In the genomic region with DNA sequence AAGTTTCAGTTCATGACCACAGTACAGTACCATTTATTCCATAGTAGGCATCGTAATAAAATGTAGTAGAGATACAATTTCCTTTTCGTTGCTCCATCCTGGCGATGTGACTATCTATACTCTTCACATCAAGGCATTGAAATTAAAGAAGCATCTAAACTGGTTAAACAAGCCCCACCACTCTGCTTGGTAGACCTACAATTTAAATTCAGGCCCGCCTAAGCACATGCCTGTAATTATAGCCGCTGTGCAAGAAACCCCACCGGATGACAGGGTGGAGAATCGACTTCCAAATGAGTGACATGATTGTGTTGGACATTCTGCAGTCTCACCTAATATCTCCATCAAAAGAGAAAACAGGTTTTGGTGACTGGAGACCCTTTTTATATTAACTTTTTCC, we compare ENCODE assay signal across 26 mouse cellular contexts. TPM values are rescaled to one million over a fixed set of nuclear protein-coding genes. Genes with fewer than 3 reads are reported as not detected.
DNase-seq lines count a peak whose midpoint lies in the region; ATAC-seq and TF ChIP-seq lines count a peak whose summit lies in the region.
"Had no signal": no experiment of that assay in that cellular context is flagged by ENCODE, and none has a peak within 500 bp of the region (broad histone marks: within the 10 kb centered on the region; RNA-seq: fewer than 3 reads in every experiment).

No protein-coding gene starts in this region.

- peak; percentile 36 for DNase-seq in embryonic facial prominence, embryonic 11.5 days (ENCODE audit: low spot score)
- DNase-seq in embryonic facial prominence, embryonic 10.5 days (ENCODE audit: low spot score), result no peak
- no peak for DNase-seq in CH12.LX (ENCODE audit: extremely low read depth)
- no peak for DNase-seq in forebrain, embryonic 11.5 days (ENCODE audit: low spot score)
- DNase-seq: adrenal gland, adult 2 months; adrenal gland, postnatal 10 days; adrenal gland, postnatal 25 days; cerebellum, adult 11 months; cerebellum, adult 18-20 months; cerebellum, adult 8-10 months; cerebellum, adult 9-11 months; cerebellum, postnatal 14 days; cerebellum, postnatal 36 days had no signal

- no peak for TF ChIP-seq RAD21 in CH12.LX (IDR thresholded peaks at IDR 0.05; ENCODE audit: low read depth, low read length)

- H3K79me2 ChIP-seq in CH12.LX (replicated peaks; ENCODE audit: control insufficient read depth, extremely low read depth, insufficient read depth, poor library complexity, severe bottlenecking), result no peaks in the 10 kb centered on the region

- TF ChIP-seq EP300 in CH12.LX (IDR thresholded peaks at IDR 0.05; ENCODE audit: low read length), result no peak

- H3K27me3 ChIP-seq in embryonic facial prominence, embryonic 11.5 days (ENCODE audit: control insufficient read depth, insufficient read depth, low read length), result no peaks in the 10 kb centered on the region
- no peaks in the 10 kb centered on the region for H3K27me3 ChIP-seq in embryonic facial prominence, embryonic 10.5 days (replicated peaks; ENCODE audit: low read depth, poor library complexity, severe bottlenecking)
- H3K27me3 ChIP-seq in CH12.LX (replicated peaks), result no peaks in the 10 kb centered on the region
- H3K27me3 ChIP-seq in embryonic facial prominence, embryonic 13.5 days, result no peaks in the 10 kb centered on the region
- no peaks in the 10 kb centered on the region for H3K27me3 ChIP-seq in embryonic facial prominence, embryonic 15.5 days
- H3K27me3 ChIP-seq in forebrain, embryonic 11.5 days (ENCODE audit: control insufficient read depth, insufficient read depth, low read length), result no peaks in the 10 kb centered on the region
- H3K27me3 ChIP-seq: forebrain, embryonic 12.5 days had no signal

- dilution Hi-C loops in CH12.LX (cut with MboI; ENCODE audit: extremely low pct_ligation_motif_present, extremely low pct_unique_long_range_greater_than_20kb, low sequenced_read_pairs), result no loop called here

- no peak for ATAC-seq in embryonic facial prominence, embryonic 11.5 days (replicated peaks; ENCODE audit: insufficient number of reproducible peaks, low FRiP score, low TSS enrichment, low read depth)
- ATAC-seq in embryonic facial prominence, embryonic 13.5 days (ENCODE audit: insufficient number of reproducible peaks, insufficient read depth, low FRiP score, low TSS enrichment, low read depth), result peak; percentile 69; the same call in 1 of the 2 replicates
- peak; percentile 29; the same call in 1 of the 2 replicates for ATAC-seq in embryonic facial prominence, embryonic 15.5 days (ENCODE audit: insufficient number of reproducible peaks, low FRiP score, low TSS enrichment, low read depth)
- ATAC-seq in activated CD4-positive, CD25-positive, alpha-beta regulatory T cell, adult 4 months, result no peak
- ATAC-seq in forebrain, embryonic 11.5 days (replicated peaks; ENCODE audit: low FRiP score), result no peak
- ATAC-seq: forebrain, embryonic 14.5 days; forebrain, embryonic 16.5 days; Patski had no signal

- H3K27ac ChIP-seq in embryonic facial prominence, embryonic 11.5 days (replicated peaks; ENCODE audit: low read depth, low read length), result no peak overlapping the region
- H3K27ac ChIP-seq in embryonic facial prominence, embryonic 10.5 days (replicated peaks), result no peak overlapping the region
- H3K27ac ChIP-seq in CH12.LX (ENCODE audit: insufficient read depth, low read depth), result no peak overlapping the region
- H3K27ac ChIP-seq in embryonic facial prominence, embryonic 13.5 days, result no peak overlapping the region; the same call in 1 of the 2 replicates
- peak overlapping the region; percentile 66; the same call in 1 of the 2 replicates for H3K27ac ChIP-seq in embryonic facial prominence, embryonic 15.5 days (replicated peaks)
- H3K27ac ChIP-seq in forebrain, embryonic 11.5 days (ENCODE audit: low read depth, low read length), result no peak overlapping the region
- H3K27ac ChIP-seq: forebrain, embryonic 12.5 days had no signal

- no peaks in the 10 kb centered on the region for H3K9me3 ChIP-seq in embryonic facial prominence, embryonic 11.5 days (replicated peaks; ENCODE audit: control insufficient read depth, low read length)
- no peaks in the 10 kb centered on the region for H3K9me3 ChIP-seq in embryonic facial prominence, embryonic 10.5 days
- no peaks in the 10 kb centered on the region for H3K9me3 ChIP-seq in CH12.LX (replicated peaks; ENCODE audit: low read length)
- no peaks in the 10 kb centered on the region for H3K9me3 ChIP-seq in embryonic facial prominence, embryonic 13.5 days
- no peaks in the 10 kb centered on the region for H3K9me3 ChIP-seq in embryonic facial prominence, embryonic 15.5 days (replicated peaks)
- H3K9me3 ChIP-seq in forebrain, embryonic 11.5 days (ENCODE audit: control insufficient read depth, low read length), result no peaks in the 10 kb centered on the region
- H3K9me3 ChIP-seq: forebrain, embryonic 12.5 days; G1E had no signal

- WGBS in embryonic facial prominence, embryonic 11.5 days, result 78% methylated on average over 7 of the region's 7 CpGs
- WGBS in embryonic facial prominence, embryonic 10.5 days, result 79% methylated on average over 7 of the region's 7 CpGs
- WGBS in embryonic facial prominence, embryonic 13.5 days, result 60% methylated on average over 7 of the region's 7 CpGs
- 50% methylated on average over 7 of the region's 7 CpGs for WGBS in embryonic facial prominence, embryonic 15.5 days
- 92% methylated on average over 7 of the region's 7 CpGs for WGBS in forebrain, embryonic 11.5 days

- H3K36me3 ChIP-seq in embryonic facial prominence, embryonic 11.5 days (replicated peaks; ENCODE audit: control insufficient read depth, insufficient read depth, low read depth, low read length), result no peaks in the 10 kb centered on the region
- H3K36me3 ChIP-seq in embryonic facial prominence, embryonic 10.5 days (replicated peaks), result no peaks in the 10 kb centered on the region
- H3K36me3 ChIP-seq in CH12.LX (replicated peaks in 1 of 2; ENCODE audit: control insufficient read depth in 1 of 2, insufficient read depth in 1 of 2, low read length in 1 of 2), result no peaks in the 10 kb centered on the region
- no peaks in the 10 kb centered on the region for H3K36me3 ChIP-seq in embryonic facial prominence, embryonic 13.5 days
- no peaks in the 10 kb centered on the region for H3K36me3 ChIP-seq in embryonic facial prominence, embryonic 15.5 days
- no peaks in the 10 kb centered on the region for H3K36me3 ChIP-seq in forebrain, embryonic 11.5 days (ENCODE audit: control insufficient read depth, insufficient read depth, low read length)
- H3K36me3 ChIP-seq: forebrain, embryonic 12.5 days; G1E had no signal

- in situ Hi-C loops in CH12.LX (cut with MboI; ENCODE audit: low pct_ligation_motif_present, low pct_unique_long_range_greater_than_20kb, low sequenced_read_pairs), result no loop called here

- H3K4me2 ChIP-seq in embryonic facial prominence, embryonic 11.5 days (ENCODE audit: low read depth, low read length), result no peak overlapping the region
- peak overlapping the region; percentile 44 for H3K4me2 ChIP-seq in CH12.LX (ENCODE audit: insufficient read depth, low read depth, poor library complexity, severe bottlenecking)
- H3K4me2 ChIP-seq in embryonic facial prominence, embryonic 13.5 days, result no peak overlapping the region
- H3K4me2 ChIP-seq in embryonic facial prominence, embryonic 15.5 days (replicated peaks), result no peak overlapping the region
- no peak overlapping the region for H3K4me2 ChIP-seq in forebrain, embryonic 11.5 days (ENCODE audit: low read depth, low read length, severe bottlenecking)
- H3K4me2 ChIP-seq: forebrain, embryonic 12.5 days had no signal

- no peak for TF ChIP-seq POLR2A in CH12.LX (IDR thresholded peaks at IDR 0.05; ENCODE audit: low read depth, low read length)

- H3K9ac ChIP-seq in embryonic facial prominence, embryonic 11.5 days (replicated peaks; ENCODE audit: low read length), result no peak overlapping the region
- no peak overlapping the region for H3K9ac ChIP-seq in CH12.LX (ENCODE audit: insufficient read depth, low read depth)
- H3K9ac ChIP-seq in embryonic facial prominence, embryonic 13.5 days, result no peak overlapping the region
- H3K9ac ChIP-seq in embryonic facial prominence, embryonic 15.5 days, result no peak overlapping the region
- no peak overlapping the region for H3K9ac ChIP-seq in forebrain, embryonic 11.5 days (ENCODE audit: low read length)
- H3K9ac ChIP-seq: forebrain, embryonic 12.5 days had no signal

- TF ChIP-seq CTCF in CH12.LX (conservative IDR thresholded peaks at IDR 0.05 in 1 of 2, IDR thresholded peaks at IDR 0.05 in 1 of 2; ENCODE audit: low read depth in 2 of 2, low read length in 2 of 2), result no peak

- no peak overlapping the region for H3K4me3 ChIP-seq in embryonic facial prominence, embryonic 11.5 days (ENCODE audit: low read depth, low read length)
- no peak overlapping the region for H3K4me3 ChIP-seq in embryonic facial prominence, embryonic 10.5 days
- H3K4me3 ChIP-seq in CH12.LX (replicated peaks in 1 of 3; ENCODE audit: low read depth in 2 of 3, low read length in 2 of 3, poor library complexity in 1 of 3), result no peak overlapping the region
- H3K4me3 ChIP-seq in embryonic facial prominence, embryonic 13.5 days, result no peak overlapping the region
- H3K4me3 ChIP-seq in embryonic facial prominence, embryonic 15.5 days (replicated peaks), result no peak overlapping the region
- no peak overlapping the region for H3K4me3 ChIP-seq in forebrain, embryonic 11.5 days (ENCODE audit: low read depth, low read length)
- H3K4me3 ChIP-seq: forebrain, embryonic 12.5 days had no signal

- H3K4me1 ChIP-seq in embryonic facial prominence, embryonic 11.5 days (ENCODE audit: control insufficient read depth, insufficient read depth, low read length), result no peaks in the 10 kb centered on the region
- H3K4me1 ChIP-seq in embryonic facial prominence, embryonic 10.5 days, result no peaks in the 10 kb centered on the region
- H3K4me1 ChIP-seq in CH12.LX (ENCODE audit: control insufficient read depth in 1 of 2, insufficient read depth in 2 of 2), result no peaks in the 10 kb centered on the region
- H3K4me1 ChIP-seq in embryonic facial prominence, embryonic 13.5 days, result no peaks in the 10 kb centered on the region
- H3K4me1 ChIP-seq in embryonic facial prominence, embryonic 15.5 days, result no peaks in the 10 kb centered on the region
- no peaks in the 10 kb centered on the region for H3K4me1 ChIP-seq in forebrain, embryonic 11.5 days (replicated peaks; ENCODE audit: control insufficient read depth, insufficient read depth, low read length)
- H3K4me1 ChIP-seq: forebrain, embryonic 12.5 days had no signal

RNA-seq across cellular contexts. Expression of gene Lipm, which starts 1.2 kb away (rescaled TPM):
- 0.08 and 0.24 TPM in 2 replicates for polyA plus RNA-seq in embryonic facial prominence, embryonic 11.5 days (2014; fragmentation: Nextera tagmentation; extraction: Ambion mirVana)
- polyA plus RNA-seq in embryonic facial prominence, embryonic 10.5 days (2016; fragmentation: Nextera tagmentation; extraction: Ambion mirVana), result not detected in 2 replicates
- total RNA-seq in CH12.LX (2012; rRNA removed), result not detected in 2 replicates
- not detected in 2 replicates for total RNA-seq in CH12.LX (2014; rRNA removed)
- polyA plus RNA-seq in CH12.LX (2012; ENCODE audit: insufficient read length, low read depth), result not detected in 2 replicates
- 3.4 and 3.8 TPM in 2 replicates for polyA plus RNA-seq in embryonic facial prominence, embryonic 13.5 days (2015; fragmentation: Nextera tagmentation; extraction: Ambion mirVana)
- 16.8 and 19.1 TPM in 2 replicates for polyA plus RNA-seq in embryonic facial prominence, embryonic 15.5 days (2015; fragmentation: Nextera tagmentation; extraction: Ambion mirVana)
- polyA plus RNA-seq in activated CD4-positive, CD25-positive, alpha-beta regulatory T cell, adult 4 months (2017; shearing (Covaris generic)), result not detected
- polyA plus RNA-seq in forebrain, embryonic 11.5 days (2014; fragmentation: Nextera tagmentation; extraction: Ambion mirVana), result not detected in 2 replicates
- total RNA-seq: adrenal gland, adult 2 months; adrenal gland, postnatal 10 days; adrenal gland, postnatal 25 days; common myeloid progenitor, adult 5-6 weeks; G1E had no signal
- polyA plus RNA-seq: adrenal gland, adult 2 months; C2C12; forebrain, embryonic 12.5 days; forebrain, embryonic 14.5 days; forebrain, embryonic 16.5 days; frontal cortex, adult 2 months; G1E; Patski had no signal

RNA-seq across cellular contexts. Expression of gene Lipn, which starts 34.7 kb away (rescaled TPM):
- not detected in 2 replicates for polyA plus RNA-seq in embryonic facial prominence, embryonic 11.5 days (2014; fragmentation: Nextera tagmentation; extraction: Ambion mirVana)
- polyA plus RNA-seq in embryonic facial prominence, embryonic 10.5 days (2016; fragmentation: Nextera tagmentation; extraction: Ambion mirVana), result not detected in 2 replicates
- total RNA-seq in CH12.LX (2012; rRNA removed) (not detected in 2 replicates), CH12.LX (2014; rRNA removed) (not detected in 2 replicates)
- not detected in 2 replicates for polyA plus RNA-seq in CH12.LX (2012; ENCODE audit: insufficient read length, low read depth)
- polyA plus RNA-seq in embryonic facial prominence, embryonic 13.5 days (2015; fragmentation: Nextera tagmentation; extraction: Ambion mirVana), result not detected in 2 replicates
- polyA plus RNA-seq in embryonic facial prominence, embryonic 15.5 days (2015; fragmentation: Nextera tagmentation; extraction: Ambion mirVana), result 0.15 TPM in 1 of 2 replicates, not detected in the other
- not detected for polyA plus RNA-seq in activated CD4-positive, CD25-positive, alpha-beta regulatory T cell, adult 4 months (2017; shearing (Covaris generic))
- polyA plus RNA-seq in forebrain, embryonic 11.5 days (2014; fragmentation: Nextera tagmentation; extraction: Ambion mirVana), result not detected in 2 replicates
- total RNA-seq: adrenal gland, postnatal 10 days; adrenal gland, postnatal 4 days; common myeloid progenitor, adult 5-6 weeks; G1E had no signal
- polyA plus RNA-seq: adrenal gland, adult 2 months; brain, embryonic 14.5 days; forebrain, embryonic 12.5 days; forebrain, embryonic 14.5 days; forebrain, embryonic 16.5 days; frontal cortex, adult 2 months; G1E; Patski had no signal

Comparison
In these comparisons a context has a peak if more than half of its experiments do, and no peak if none do; other contexts are left out.
1. ATAC-seq: peak in embryonic facial prominence, embryonic 13.5 days (single experiment) and embryonic facial prominence, embryonic 15.5 days (single experiment); none in embryonic facial prominence, embryonic 11.5 days (single experiment), activated CD4-positive, CD25-positive, alpha-beta regulatory T cell, adult 4 months (single experiment) and forebrain, embryonic 11.5 days (single experiment).